Mouse (Mus musculus) hindbrain, embryonic 16.5 days (tissue): ENCODE data around the gene Trappc6a. TPM values are rescaled to one million over a fixed set of nuclear protein-coding genes. Genes with fewer than 3 reads are reported as not detected.

ENCODE experiments used
- ATAC-seq: fragments of 200-750 bp; cut with Nextera tagmentation; 2 replicates; pipeline ENCODE4 v1.8.0; 2017; ENCODE audit warnings: moderate TSS enrichment, moderate library complexity
- H3K27ac ChIP-seq: fragments of 300-500 bp; sonication (generic); 2 replicates; pipeline ENCODE4 v1.5.1; 2014; ENCODE audit warnings: low read depth, mild to moderate bottlenecking, control low read depth, low read length, moderate library complexity
- H3K27me3 ChIP-seq: fragments of 300-500 bp; sonication (generic); replicated peaks from 2 replicates; pipeline ENCODE4 v1.6.1; 2014; ENCODE audit warnings: low read length; ENCODE audit not compliant: control insufficient read depth, insufficient read depth
- H3K36me3 ChIP-seq: fragments of 300-500 bp; sonication (generic); 2 replicates; pipeline ENCODE4 v1.6.1; 2014; ENCODE audit warnings: mild to moderate bottlenecking, low read length, moderate library complexity, mixed read lengths; ENCODE audit not compliant: control insufficient read depth, insufficient read depth
- H3K4me1 ChIP-seq: fragments of 300-500 bp; sonication (generic); 2 replicates; pipeline ENCODE4 v1.6.1; 2014; ENCODE audit warnings: low read depth, low read length; ENCODE audit not compliant: control insufficient read depth, insufficient read depth
- H3K4me2 ChIP-seq: fragments of 300-500 bp; sonication (generic); 2 replicates; pipeline ENCODE4 v1.6.1; 2014; ENCODE audit warnings: mild to moderate bottlenecking, low read length, control low read depth, moderate library complexity
- H3K4me3 ChIP-seq: fragments of 300-500 bp; sonication (generic); 2 replicates; pipeline ENCODE4 v1.5.1; 2014; ENCODE audit warnings: mild to moderate bottlenecking, low read length, control low read depth, moderate library complexity
- H3K9ac ChIP-seq: fragments of 300-500 bp; sonication (generic); 2 replicates; pipeline ENCODE4 v1.6.1; 2014; ENCODE audit warnings: low read depth, mild to moderate bottlenecking, control low read depth, low read length, moderate library complexity
- H3K9me3 ChIP-seq: fragments of 300-500 bp; sonication (generic); 2 replicates; pipeline ENCODE4 v1.6.1; 2014; ENCODE audit warnings: mild to moderate bottlenecking, low read length, moderate library complexity; ENCODE audit not compliant: control insufficient read depth
- WGBS: fragments of 180-500 bp; shearing (Covaris S2); extraction: QIAGEN DNeasy Blood & Tissue Kit; methylation state at CpG from one replicate; pipeline ENCODE4 v1.1.7; 2014; 5-methylcytosine and 5-hydroxymethylcytosine counted together
- polyA plus RNA-seq: library from polyadenylated mRNA; unstranded; fragments of >200 nt; fragmentation: Nextera tagmentation; extraction: Ambion mirVana; gene quantifications from 2 replicates; pipeline ENCODE4 v1.2.1, GENCODE M21; 2015

Trappc6a gene
- polyA plus RNA-seq, 1 experiment from 2014 or later, result 37.1 TPM

- 67% methylated on average over 5 of the region's 5 CpGs for WGBS
- no peaks in the 10 kb centered on the region for H3K9me3 ChIP-seq
- no peak for ATAC-seq
- H3K27ac ChIP-seq, result no peak overlapping the region
- no peak overlapping the region for H3K4me2 ChIP-seq
- H3K9ac ChIP-seq, result no peak overlapping the region
- no peak overlapping the region for H3K4me3 ChIP-seq
- H3K4me1 ChIP-seq, result peaks cover 5% of the 10 kb centered on the region; the same call in 1 of the 2 replicates
- no peaks in the 10 kb centered on the region for H3K36me3 ChIP-seq
- H3K27me3 ChIP-seq, result peaks cover 32% of the 10 kb centered on the region
Measured at GRCm38 (mm10) chr7:19466602-19467145, 41.5 kb upstream of the Trappc6a start.

- ATAC-seq, result no peak
Measured at GRCm38 (mm10) chr7:19467638-19468037, 40.6 kb upstream of the Trappc6a start.

GRCm38 (mm10) chr7:19468279-19468678 lies 39.9 kb upstream of the Trappc6a start:
- H3K27ac ChIP-seq, result no peak overlapping the region
- H3K36me3 ChIP-seq, result no peaks in the 10 kb centered on the region
- no peak overlapping the region for H3K4me2 ChIP-seq
- H3K4me3 ChIP-seq, result no peak overlapping the region
- H3K27me3 ChIP-seq, result peaks cover 45% of the 10 kb centered on the region
- H3K4me1 ChIP-seq, result peaks cover 5% of the 10 kb centered on the region; the same call in 1 of the 2 replicates
- peaks cover 3% of the 10 kb centered on the region; the same call in 1 of the 2 replicates for H3K9me3 ChIP-seq
- WGBS, result 67% methylated on average over 12 of the region's 12 CpGs
- no peak overlapping the region for H3K9ac ChIP-seq
- no peak for ATAC-seq

More at GRCm38 (mm10) chr7:19467638-19468037, 40.6 kb upstream of the Trappc6a start:
- H3K4me3 ChIP-seq, result no peak overlapping the region
- peaks cover 5% of the 10 kb centered on the region; the same call in 1 of the 2 replicates for H3K4me1 ChIP-seq
- H3K9ac ChIP-seq, result no peak overlapping the region
- WGBS, result 43% methylated on average over 6 of the region's 6 CpGs
- H3K36me3 ChIP-seq, result no peaks in the 10 kb centered on the region
- H3K27ac ChIP-seq, result no peak overlapping the region
- peaks cover 3% of the 10 kb centered on the region; the same call in 1 of the 2 replicates for H3K9me3 ChIP-seq
- H3K4me2 ChIP-seq, result no peak overlapping the region
- H3K27me3 ChIP-seq, result peaks cover 42% of the 10 kb centered on the region

GRCm38 (mm10) chr7:19469404-19469803 lies 38.8 kb upstream of the Trappc6a start:
- Histone ChIP-seq H3K27me3 (peaks cover 43% of the 10 kb centered on the region), H3K4me3 (no peak overlapping the region; the same call in 1 of the 2 replicates), H3K4me1 (peaks cover 8% of the 10 kb centered on the region), H3K9ac (no peak overlapping the region), H3K4me2 (no peak overlapping the region), H3K9me3 (peaks cover 3% of the 10 kb centered on the region; the same call in 1 of the 2 replicates), H3K27ac (no peak overlapping the region), H3K36me3 (no peaks in the 10 kb centered on the region)
- 15% methylated on average over 22 of the region's 23 CpGs for WGBS
- ATAC-seq, result no peak

GRCm38 (mm10) chr7:19470308-19470707 lies 37.9 kb upstream of the Trappc6a start:
- Histone ChIP-seq H3K4me1 (peaks cover 8% of the 10 kb centered on the region), H3K9me3 (peaks cover 3% of the 10 kb centered on the region; the same call in 1 of the 2 replicates), H3K4me3 (no peak overlapping the region), H3K9ac (no peak overlapping the region), H3K36me3 (no peaks in the 10 kb centered on the region), H3K27ac (no peak overlapping the region), H3K4me2 (no peak overlapping the region), H3K27me3 (peaks cover 40% of the 10 kb centered on the region)
- ATAC-seq, result no peak
- 17% methylated on average over 14 of the region's 14 CpGs for WGBS

- 65% methylated on average over 4 of the region's 4 CpGs for WGBS
- no peak overlapping the region for H3K9ac ChIP-seq
- H3K4me1 ChIP-seq, result peaks cover 8% of the 10 kb centered on the region
- H3K4me2 ChIP-seq, result no peak overlapping the region
- no peak overlapping the region for H3K4me3 ChIP-seq
- no peak overlapping the region for H3K27ac ChIP-seq
- peaks cover 3% of the 10 kb centered on the region; the same call in 1 of the 2 replicates for H3K9me3 ChIP-seq
- H3K27me3 ChIP-seq, result peaks cover 47% of the 10 kb centered on the region
- ATAC-seq, result no peak
- H3K36me3 ChIP-seq, result no peaks in the 10 kb centered on the region
Measured at GRCm38 (mm10) chr7:19472403-19472802, 35.8 kb upstream of the Trappc6a start.

GRCm38 (mm10) chr7:19473875-19474443 lies 34.2 kb upstream of the Trappc6a start:
- Histone ChIP-seq H3K27me3 (peaks cover 48% of the 10 kb centered on the region), H3K27ac (peak overlapping the region; percentile 87), H3K4me3 (peak overlapping the region; percentile 60), H3K4me2 (peak overlapping the region; percentile 79), H3K36me3 (no peaks in the 10 kb centered on the region), H3K4me1 (peaks cover 8% of the 10 kb centered on the region), H3K9me3 (peaks cover 3% of the 10 kb centered on the region; the same call in 1 of the 2 replicates), H3K9ac (peak overlapping the region; percentile 79)
- WGBS, result 0% methylated on average over 72 of the region's 89 CpGs
- ATAC-seq, result peak; percentile 93

- no peaks in the 10 kb centered on the region for H3K36me3 ChIP-seq
- H3K9me3 ChIP-seq, result 0 out of 2 replicates have a peak, but pooled peaks cover under 1% of the 10 kb centered on the region
- H3K4me3 ChIP-seq, result no peak overlapping the region
- WGBS, result 82% methylated on average over 2 of the region's 2 CpGs
- no peak overlapping the region for H3K4me2 ChIP-seq
- peaks cover 22% of the 10 kb centered on the region for H3K27me3 ChIP-seq
- peaks cover 3% of the 10 kb centered on the region; the same call in 1 of the 2 replicates for H3K4me1 ChIP-seq
- no peak overlapping the region for H3K9ac ChIP-seq
- no peak for ATAC-seq
- no peak overlapping the region for H3K27ac ChIP-seq
Measured at GRCm38 (mm10) chr7:19477084-19477483, 31.1 kb upstream of the Trappc6a start.

- Histone ChIP-seq H3K4me1 (peaks cover 3% of the 10 kb centered on the region; the same call in 1 of the 2 replicates), H3K36me3 (no peaks in the 10 kb centered on the region), H3K9me3 (no peaks in the 10 kb centered on the region), H3K4me3 (no peak overlapping the region), H3K27me3 (peaks cover 15% of the 10 kb centered on the region), H3K9ac (no peak overlapping the region), H3K27ac (no peak overlapping the region), H3K4me2 (no peak overlapping the region)
- 27% methylated on average over 14 of the region's 14 CpGs for WGBS
- no peak for ATAC-seq
Measured at GRCm38 (mm10) chr7:19477624-19478384, 30.4 kb upstream of the Trappc6a start.
